Mouse (Mus musculus) fat pad, adult 2 months (tissue): ENCODE measurements around the gene Artn.

Source experiments
- DNase-seq: peaks from one replicate; pipeline ENCODE4 v3.0.0-alpha.2; 2011; ENCODE audit warnings: low read depth, low spot score; ENCODE audit errors: extremely low read depth

Gene Artn

DNA sequence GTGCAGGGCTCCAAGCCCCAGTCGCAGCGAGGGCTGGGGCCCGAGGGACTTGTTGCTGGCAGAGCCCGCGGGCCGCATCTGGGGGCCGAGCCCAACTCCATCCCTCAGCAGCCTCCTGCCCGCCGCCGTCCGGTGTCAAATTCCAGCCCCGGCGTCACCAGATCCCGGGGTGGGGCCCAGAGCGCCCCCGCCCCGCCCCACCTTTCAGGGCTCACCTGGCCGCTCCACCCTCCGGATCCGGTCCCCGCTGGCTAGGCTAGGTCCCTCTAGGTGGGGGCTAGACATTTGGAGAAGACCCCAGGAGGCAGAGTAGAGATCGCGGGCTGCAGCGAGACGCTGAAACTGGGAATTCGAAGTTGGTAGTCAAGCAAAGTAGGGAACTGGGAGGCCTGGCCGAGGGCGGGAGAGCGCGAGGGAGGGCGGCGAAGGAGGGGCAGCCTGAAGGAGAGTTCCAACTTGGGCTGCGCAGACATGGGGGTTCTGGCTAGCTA, at the start of gene Artn:
TSS of gene Artn (minus strand) at position 373 of the 491 bp plus-strand sequence.
- DNase-seq, result no peak

DNA sequence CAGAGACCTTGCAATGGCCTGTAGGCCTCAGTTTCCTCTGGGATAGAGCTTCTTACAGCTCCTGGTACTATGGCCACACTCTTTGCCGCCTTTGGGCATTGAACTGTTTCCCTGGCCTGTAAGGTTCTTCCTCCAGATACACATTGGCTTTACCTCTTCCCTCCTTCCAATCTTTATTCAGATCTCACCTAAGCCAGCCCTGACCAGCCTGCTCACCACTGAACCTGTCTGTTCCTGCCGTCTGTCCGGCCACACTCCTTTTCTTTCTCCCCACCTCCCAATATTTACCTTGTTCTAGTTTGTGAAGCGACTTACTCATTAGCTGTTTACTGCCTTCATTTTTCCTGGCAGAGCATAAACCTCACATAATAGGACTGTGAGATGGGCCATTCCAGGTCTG, 49.6 kb upstream of the Artn start:
- DNase-seq, result no peak

GRCm38 (mm10) chr4:117978282-117978681, 48.7 kb upstream of the Artn start:
- DNase-seq, result no peak

DNA sequence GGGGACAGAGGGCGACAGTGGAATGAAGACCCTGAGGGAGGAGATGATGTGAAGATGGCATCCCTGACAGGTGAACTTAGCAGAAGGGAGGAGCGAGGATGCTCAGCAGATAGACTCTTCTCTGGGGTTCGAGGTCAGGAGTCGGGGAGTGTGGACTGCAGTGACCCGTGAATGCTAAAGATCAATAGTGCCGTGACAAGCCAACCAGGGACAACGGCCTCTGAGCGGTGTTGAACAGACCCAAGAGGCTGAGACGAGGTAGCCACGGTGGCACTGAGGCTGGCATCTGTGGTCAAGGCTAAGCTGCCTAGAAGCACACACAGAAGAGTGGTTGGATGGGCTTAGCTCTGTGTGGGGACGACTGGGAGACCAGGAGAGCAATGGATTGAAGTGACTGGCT, 48.3 kb upstream of the Artn start:
- no peak for DNase-seq

DNA sequence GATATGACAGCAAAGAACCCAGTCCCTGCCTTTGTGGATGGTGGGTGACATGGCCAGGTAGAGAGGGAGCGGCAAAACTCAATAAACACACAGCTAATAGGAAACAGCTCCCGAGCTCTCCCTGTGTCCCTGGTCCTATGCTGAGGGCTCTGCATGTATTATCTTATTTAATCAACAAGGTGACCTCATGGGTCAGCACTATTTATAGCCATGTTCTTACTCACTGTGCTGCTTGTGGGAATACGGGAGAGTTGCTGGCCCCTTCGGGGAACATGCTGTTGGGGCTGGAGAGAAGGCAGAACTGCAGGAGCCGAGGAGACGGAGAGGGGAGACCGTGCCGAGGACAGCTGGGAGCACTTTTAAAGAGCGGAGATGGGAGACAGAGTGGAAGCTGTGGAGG, 47.8 kb upstream of the Artn start:
- no peak for DNase-seq

DNA sequence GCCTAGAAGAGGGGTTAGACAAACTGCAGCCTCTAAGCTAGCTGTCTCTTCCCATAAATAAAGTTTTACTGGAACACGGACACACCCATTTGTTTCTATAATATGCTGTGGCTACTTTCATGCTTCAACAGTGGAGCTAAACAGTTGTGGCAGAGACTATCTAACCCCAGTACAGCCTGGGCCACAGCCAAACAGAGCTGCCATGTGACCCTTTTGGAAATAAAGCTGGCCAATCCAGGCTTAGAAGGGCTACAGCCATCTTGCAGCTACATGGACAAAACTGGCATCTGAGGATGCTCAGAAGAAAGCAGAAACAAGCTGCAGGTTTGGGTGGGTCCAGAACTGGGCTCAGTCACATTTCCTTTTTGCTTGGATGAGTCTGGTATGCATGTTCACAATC, 46.3 kb upstream of the Artn start:
- no peak for DNase-seq

DNA sequence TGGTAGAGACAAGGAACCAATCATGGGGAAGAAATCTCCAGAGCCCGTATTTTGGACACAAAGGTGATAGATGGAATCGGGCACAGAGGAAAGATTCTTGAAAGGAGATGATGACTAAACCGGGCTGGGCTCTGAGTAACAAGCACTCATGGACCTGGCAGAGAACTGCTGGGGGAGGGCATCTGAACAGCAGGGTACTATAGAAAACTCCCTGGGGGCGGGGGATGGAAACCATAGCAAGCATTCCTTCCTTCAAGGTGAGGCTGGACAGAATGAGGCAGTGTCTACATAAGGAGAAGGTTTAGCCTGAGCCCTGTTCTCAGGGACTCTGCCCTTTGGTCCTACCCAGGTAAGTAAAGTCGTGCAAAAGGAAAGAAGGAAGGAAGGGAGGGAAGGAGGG, 45.2 kb upstream of the Artn start:
- no peak for DNase-seq

DNA sequence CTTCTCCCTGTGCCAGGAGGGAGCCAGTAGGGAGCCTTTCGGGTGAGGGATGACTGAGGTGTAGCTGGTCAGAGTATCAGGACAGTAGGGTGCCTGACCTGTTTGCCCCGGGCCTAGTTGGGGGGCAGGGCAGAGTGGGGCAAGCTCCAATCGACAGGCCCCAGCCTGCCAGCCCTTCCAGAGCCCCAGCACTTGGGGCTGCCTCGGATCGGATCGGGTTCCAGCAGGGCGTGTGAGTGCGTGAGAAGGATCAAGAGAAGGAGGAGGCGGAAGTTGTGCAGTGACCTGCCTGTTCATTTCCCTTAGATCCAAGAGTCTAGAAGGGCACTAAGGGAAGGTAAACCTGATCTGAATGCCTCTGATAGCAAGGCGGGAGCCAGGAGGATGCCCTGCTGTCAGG, 43.4 kb upstream of the Artn start:
- no peak for DNase-seq

DNA sequence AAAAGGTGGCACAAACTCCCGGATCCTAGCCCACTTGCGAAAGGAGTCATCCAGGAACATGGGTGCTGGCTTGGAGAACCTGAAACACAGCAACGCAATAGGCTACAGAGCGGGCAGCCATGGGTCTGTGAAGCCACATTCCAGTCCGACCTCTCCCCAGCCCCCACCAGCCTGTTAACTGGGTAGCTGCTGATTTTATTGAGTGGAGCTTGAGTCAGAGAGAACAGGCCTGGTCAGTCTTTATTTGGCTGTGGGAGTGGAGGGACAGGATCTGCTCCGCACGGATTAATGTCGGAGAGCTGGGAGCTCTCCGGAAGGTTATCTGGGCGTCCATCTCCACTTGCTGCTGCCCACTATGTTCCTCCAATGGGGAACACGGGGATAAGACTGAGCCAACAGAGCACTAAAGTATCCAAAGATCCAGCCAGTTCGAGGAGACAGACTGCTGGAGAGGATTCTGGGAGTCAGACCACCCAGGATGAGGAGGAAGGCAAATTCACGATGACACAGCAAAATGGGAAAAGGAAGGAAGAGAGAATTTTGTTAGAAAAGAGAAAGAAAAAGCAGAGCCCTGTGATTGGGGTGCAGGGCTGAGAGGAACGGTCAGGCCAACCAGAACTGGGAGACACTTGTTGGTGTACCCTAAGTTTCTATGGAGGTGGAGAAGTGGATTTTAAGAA, 34.9 kb upstream of the Artn start:
- DNase-seq, result no peak

DNA sequence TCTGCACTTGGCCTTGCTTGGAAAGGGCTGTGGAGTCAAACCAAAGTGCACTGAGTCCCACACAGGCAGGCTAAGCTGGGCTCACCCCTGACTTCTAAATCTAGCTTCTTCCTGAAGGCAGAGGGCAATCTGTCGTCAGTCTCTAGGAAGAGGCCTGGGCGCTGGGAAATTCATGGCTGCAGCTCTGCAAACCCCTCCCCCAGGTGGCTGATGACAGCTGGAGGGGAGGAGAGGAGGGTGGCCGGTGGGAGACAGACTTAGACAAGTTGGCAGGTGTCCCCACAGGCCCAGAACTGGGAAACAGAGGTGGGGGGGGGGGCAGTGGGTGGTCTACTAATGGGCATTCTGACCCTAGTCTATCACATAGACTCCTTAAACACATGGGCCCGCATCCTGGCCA, 27.9 kb upstream of the Artn start:
- no peak for DNase-seq

GRCm38 (mm10) chr4:117947493-117947892, 17.9 kb upstream of the Artn start:
- peak; percentile 33 for DNase-seq

- DNase-seq, result peak; percentile 94
Observed at GRCm38 (mm10) chr4:117946639-117947305, 17.2 kb upstream of the Artn start.

GRCm38 (mm10) chr4:117943317-117943716, 13.8 kb upstream of the Artn start:
- DNase-seq, result no peak

DNA sequence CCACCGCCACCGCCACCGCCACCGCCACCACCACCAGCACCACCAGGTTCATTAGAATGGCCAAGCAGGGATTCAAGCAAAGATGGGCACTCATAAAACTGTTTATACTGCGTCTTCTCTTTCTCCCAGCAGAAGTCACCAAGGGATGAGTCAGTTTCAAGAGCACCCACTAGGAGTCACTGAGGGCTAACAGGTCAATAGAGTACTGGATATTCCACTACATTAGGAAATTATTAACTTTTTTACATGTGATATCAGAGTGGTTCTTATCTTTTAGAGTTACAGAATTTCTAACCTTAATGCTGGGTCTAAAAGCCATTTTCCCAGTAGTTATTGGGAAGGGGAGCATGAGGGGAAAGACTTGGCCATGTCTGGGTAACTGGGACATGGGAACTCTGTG, 7.4 kb upstream of the Artn start:
- no peak for DNase-seq

- DNase-seq, result no peak
Observed at GRCm38 (mm10) chr4:117934081-117934480, 4.5 kb upstream of the Artn start.

- no peak for DNase-seq
Observed at GRCm38 (mm10) chr4:117933248-117933647, 3.7 kb upstream of the Artn start.

DNA sequence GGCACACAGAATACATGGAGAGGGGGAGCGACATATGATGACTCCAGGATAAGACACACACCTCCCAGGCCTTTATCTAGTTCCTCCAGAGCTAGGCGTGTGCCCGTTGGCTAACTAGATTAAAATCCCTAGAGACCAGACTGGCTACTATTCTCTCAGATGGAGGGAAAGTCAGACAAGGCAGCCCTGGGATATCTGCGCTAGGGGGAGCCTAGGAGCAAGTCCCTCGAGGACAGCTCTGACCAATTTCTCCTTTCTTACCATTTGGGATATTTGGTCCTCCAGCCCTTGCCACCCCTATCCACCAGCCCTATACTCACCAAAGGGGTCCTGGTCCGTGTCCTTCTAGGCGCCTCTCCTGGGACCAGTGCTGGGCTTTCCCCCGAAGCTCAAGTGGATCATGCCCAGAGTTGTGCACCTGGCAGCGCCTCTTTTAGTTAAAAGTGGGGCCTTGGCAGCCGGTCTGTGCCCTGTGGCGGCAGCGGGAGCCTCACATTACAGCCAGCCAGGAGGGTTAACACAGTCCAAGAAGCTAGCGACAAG, 793 bp downstream of the Artn start:
- no peak for DNase-seq

- DNase-seq, result no peak
Observed at GRCm38 (mm10) chr4:117928234-117928633, 1.3 kb downstream of the Artn start.

GRCm38 (mm10) chr4:117926545-117927482, 2.7 kb downstream of the Artn start:
- DNase-seq, result no peak

- DNase-seq, result no peak
Observed at GRCm38 (mm10) chr4:117924916-117925315, 4.6 kb downstream of the Artn start.

GRCm38 (mm10) chr4:117923450-117923849, 6.1 kb downstream of the Artn start:
- no peak for DNase-seq
